Mouse (Mus musculus) forebrain, embryonic 11.5 days (tissue): Measurements from ENCODE around the gene Hras. TPM values are rescaled to one million over a fixed set of nuclear protein-coding genes. Genes with fewer than 3 reads are reported as not detected.

Source experiments
- ATAC-seq: fragments of 200-750 bp; cut with Nextera tagmentation; replicated peaks from 2 replicates; pipeline ENCODE4 v1.8.0; 2017; ENCODE audit warnings: moderate TSS enrichment; ENCODE audit not compliant: low FRiP score
- DNase-seq: peaks from one replicate; pipeline ENCODE4 v3.0.0-alpha.2; 2017; ENCODE audit warnings: low spot score
- H3K27ac ChIP-seq: fragments of 300-500 bp; sonication (generic); 2 replicates; pipeline ENCODE4 v1.5.1; 2014; ENCODE audit warnings: low read depth, low read length
- H3K27me3 ChIP-seq: fragments of 300-500 bp; sonication (generic); 2 replicates; pipeline ENCODE4 v1.6.1; 2014; ENCODE audit warnings: mild to moderate bottlenecking, low read length, mixed read lengths; ENCODE audit not compliant: control insufficient read depth, insufficient read depth
- H3K36me3 ChIP-seq: fragments of 300-500 bp; sonication (generic); 2 replicates; pipeline ENCODE4 v1.6.1; 2014; ENCODE audit warnings: mild to moderate bottlenecking, low read length, moderate library complexity, mixed read lengths; ENCODE audit not compliant: control insufficient read depth, insufficient read depth
- H3K4me1 ChIP-seq: fragments of 300-500 bp; sonication (generic); replicated peaks from 2 replicates; pipeline ENCODE4 v1.6.1; 2014; ENCODE audit warnings: low read length, mixed read lengths; ENCODE audit not compliant: control insufficient read depth, insufficient read depth
- H3K4me2 ChIP-seq: fragments of 300-500 bp; sonication (generic); 2 replicates; pipeline ENCODE4 v1.6.1; 2014; ENCODE audit warnings: low read depth, mild to moderate bottlenecking, low read length, moderate library complexity, mixed read lengths; ENCODE audit not compliant: severe bottlenecking
- H3K4me3 ChIP-seq: fragments of 300-500 bp; sonication (generic); 2 replicates; pipeline ENCODE4 v1.5.1; 2014; ENCODE audit warnings: low read depth, low read length
- H3K9ac ChIP-seq: fragments of 300-500 bp; sonication (generic); 2 replicates; pipeline ENCODE4 v1.6.1; 2014; ENCODE audit warnings: low read length
- H3K9me3 ChIP-seq: fragments of 300-500 bp; sonication (generic); 2 replicates; pipeline ENCODE4 v1.6.1; 2016; ENCODE audit warnings: low read length, mixed read lengths; ENCODE audit not compliant: control insufficient read depth
- WGBS: fragments of 180-500 bp; shearing (Covaris S2); extraction: QIAGEN DNeasy Blood & Tissue Kit; methylation state at CpG from one replicate; pipeline ENCODE4 v1.1.7; 2014; 5-methylcytosine and 5-hydroxymethylcytosine counted together
- polyA plus RNA-seq: library from polyadenylated mRNA; unstranded; fragments of >200 nt; fragmentation: Nextera tagmentation; extraction: Ambion mirVana; gene quantifications from 2 replicates; pipeline ENCODE4 v1.2.1, GENCODE M21; 2014

Hras gene
- polyA plus RNA-seq, 1 experiment from 2014 or later, result 87.5 TPM

- no peak for DNase-seq
- Histone ChIP-seq H3K9me3 (no peaks in the 10 kb centered on the region), H3K27me3 (no peaks in the 10 kb centered on the region), H3K4me2 (no peak overlapping the region), H3K4me3 (no peak overlapping the region), H3K9ac (no peak overlapping the region), H3K27ac (no peak overlapping the region), H3K36me3 (no peaks in the 10 kb centered on the region; the same call in 1 of the 2 replicates), H3K4me1 (peaks cover 14% of the 10 kb centered on the region; the same call in 1 of the 2 replicates)
- no peak for ATAC-seq
- 93% methylated on average over 7 of the region's 7 CpGs for WGBS
Measured at GRCm38 (mm10) chr7:141164397-141164796, 29.4 kb downstream of the Hras start.

DNA sequence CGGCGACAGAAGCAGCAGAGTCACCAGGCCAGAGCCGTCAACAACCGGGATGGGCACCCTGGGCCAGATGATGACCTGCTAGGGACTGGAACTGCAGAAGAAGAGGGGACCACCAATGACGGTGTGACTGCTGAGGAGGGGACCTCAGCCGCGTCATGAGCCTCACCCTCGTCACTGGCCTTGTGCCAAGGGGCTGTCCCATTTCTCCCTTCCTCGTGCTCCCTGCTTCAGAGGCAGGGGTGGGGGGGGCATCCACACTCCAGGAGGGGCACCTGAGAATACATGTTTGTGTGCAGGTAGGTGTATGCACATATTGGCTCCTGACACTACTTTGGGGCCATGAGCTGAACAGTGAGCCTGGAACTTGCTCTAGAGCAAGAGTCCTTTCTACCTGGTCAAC lies 38.4 kb downstream of the Hras start:
- Histone ChIP-seq H3K4me1 (no peaks in the 10 kb centered on the region), H3K9ac (no peak overlapping the region), H3K27me3 (no peaks in the 10 kb centered on the region), H3K9me3 (no peaks in the 10 kb centered on the region), H3K27ac (no peak overlapping the region), H3K4me3 (no peak overlapping the region), H3K4me2 (no peak overlapping the region), H3K36me3 (peaks cover 3% of the 10 kb centered on the region; the same call in 1 of the 2 replicates)
- 93% methylated on average over 9 of the region's 9 CpGs for WGBS
- DNase-seq (no peak), ATAC-seq (no peak)

- 83% methylated on average over 4 of the region's 4 CpGs for WGBS
- ATAC-seq (no peak), DNase-seq (no peak)
- Histone ChIP-seq H3K9me3 (no peaks in the 10 kb centered on the region), H3K4me3 (no peak overlapping the region), H3K4me2 (no peak overlapping the region), H3K27ac (no peak overlapping the region), H3K9ac (no peak overlapping the region), H3K4me1 (no peaks in the 10 kb centered on the region), H3K36me3 (no peaks in the 10 kb centered on the region; the same call in 1 of the 2 replicates), H3K27me3 (no peaks in the 10 kb centered on the region)
Measured at GRCm38 (mm10) chr7:141148639-141149038, 45.2 kb downstream of the Hras start.

DNA sequence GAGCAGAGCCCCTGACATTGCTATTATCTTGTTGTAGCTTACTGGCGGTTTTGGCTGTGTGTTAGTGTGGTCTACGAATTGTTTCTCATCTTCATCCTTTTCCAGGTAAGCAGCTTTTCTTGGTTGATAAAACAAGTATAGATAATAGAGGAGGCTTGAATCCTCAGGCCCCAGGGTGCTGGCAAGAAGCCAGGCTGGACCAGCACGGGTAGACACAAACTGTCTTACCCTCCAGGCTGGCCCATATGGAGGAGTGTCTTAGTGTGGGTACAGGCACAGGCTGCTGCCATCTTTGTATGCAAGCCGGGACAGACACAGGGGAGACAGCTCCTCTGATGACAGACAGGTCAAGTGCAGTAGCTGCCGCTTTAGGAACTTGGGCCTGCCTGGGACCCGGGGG lies 46.8 kb downstream of the Hras start:
- WGBS, result 91% methylated on average over 6 of the region's 6 CpGs
- Histone ChIP-seq H3K4me2 (no peak overlapping the region), H3K9me3 (no peaks in the 10 kb centered on the region), H3K36me3 (no peaks in the 10 kb centered on the region; the same call in 1 of the 2 replicates), H3K9ac (no peak overlapping the region), H3K4me1 (no peaks in the 10 kb centered on the region), H3K27ac (no peak overlapping the region), H3K4me3 (no peak overlapping the region), H3K27me3 (no peaks in the 10 kb centered on the region)
- ATAC-seq (no peak), DNase-seq (no peak)

DNA sequence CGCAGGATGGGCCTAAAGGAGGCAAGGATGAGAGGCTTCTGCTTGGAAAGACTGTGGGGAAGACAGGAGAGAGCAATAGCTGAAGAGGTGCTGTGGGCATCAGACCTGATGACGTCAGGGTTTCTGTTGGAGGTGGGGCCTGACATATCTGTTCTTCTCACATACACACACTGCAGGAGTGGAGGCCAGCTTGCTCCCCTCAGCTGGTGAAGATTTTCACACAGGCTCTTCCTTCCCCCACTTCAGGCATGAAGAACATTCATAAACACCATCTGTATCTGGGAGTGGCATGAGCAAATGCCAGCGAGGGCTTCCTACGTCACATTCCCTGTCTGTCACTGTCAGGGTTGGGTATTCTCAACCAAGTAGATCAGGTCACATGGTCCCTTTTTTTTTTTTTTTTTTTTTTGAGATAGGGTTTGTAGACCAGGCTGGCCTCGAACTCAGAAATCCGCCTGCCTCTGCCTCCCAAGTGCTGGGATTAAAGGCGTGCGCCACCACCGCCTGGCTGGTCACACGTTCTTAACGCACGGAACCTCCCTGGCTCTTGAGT lies 47.7 kb downstream of the Hras start:
- DNase-seq, result no peak
- no peaks in the 10 kb centered on the region for H3K9me3 ChIP-seq
- H3K36me3 ChIP-seq, result no peaks in the 10 kb centered on the region; the same call in 1 of the 2 replicates
- no peaks in the 10 kb centered on the region for H3K4me1 ChIP-seq
- WGBS, result 96% methylated on average over 12 of the region's 12 CpGs
- H3K9ac ChIP-seq, result no peak overlapping the region
- no peak overlapping the region for H3K27ac ChIP-seq
- no peak for ATAC-seq
- H3K4me3 ChIP-seq, result no peak overlapping the region
- no peak overlapping the region for H3K4me2 ChIP-seq
- no peaks in the 10 kb centered on the region for H3K27me3 ChIP-seq

- ATAC-seq, result no peak
- no peak overlapping the region for H3K4me3 ChIP-seq
- DNase-seq, result no peak
- H3K9ac ChIP-seq, result no peak overlapping the region
- no peak overlapping the region for H3K27ac ChIP-seq
- WGBS, result 64% methylated on average over 1 of the region's 1 CpGs
- H3K4me1 ChIP-seq, result no peaks in the 10 kb centered on the region
- H3K4me2 ChIP-seq, result no peak overlapping the region
- no peaks in the 10 kb centered on the region for H3K9me3 ChIP-seq
- no peaks in the 10 kb centered on the region; the same call in 1 of the 2 replicates for H3K36me3 ChIP-seq
- H3K27me3 ChIP-seq, result no peaks in the 10 kb centered on the region
Measured at GRCm38 (mm10) chr7:141145403-141145802, 48.4 kb downstream of the Hras start.

DNA sequence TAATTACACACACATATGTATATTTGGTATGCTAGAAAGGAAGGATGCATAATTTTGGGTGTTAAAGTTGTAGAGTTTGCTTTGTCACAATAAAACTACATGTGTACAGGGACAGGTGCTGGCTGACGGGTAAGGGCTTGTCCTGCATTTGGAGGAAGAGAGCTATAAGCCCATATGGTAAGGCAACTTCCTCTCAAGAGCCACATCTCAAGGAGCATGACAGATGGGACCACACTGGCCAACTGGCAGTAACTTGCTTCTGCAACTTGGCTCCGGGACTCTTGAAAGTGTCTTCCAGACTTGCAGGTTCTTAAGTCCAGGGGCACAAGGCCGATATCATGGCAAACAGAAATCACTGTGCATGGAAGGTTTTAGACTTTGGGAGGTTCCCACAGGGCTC lies 49.2 kb downstream of the Hras start:
- ATAC-seq (no peak), DNase-seq (no peak)
- Histone ChIP-seq H3K4me2 (no peak overlapping the region), H3K9ac (no peak overlapping the region), H3K27me3 (no peaks in the 10 kb centered on the region), H3K4me3 (no peak overlapping the region), H3K27ac (no peak overlapping the region), H3K9me3 (no peaks in the 10 kb centered on the region), H3K4me1 (no peaks in the 10 kb centered on the region), H3K36me3 (no peaks in the 10 kb centered on the region; the same call in 1 of the 2 replicates)
- WGBS, result 91% methylated on average over 3 of the region's 3 CpGs

GRCm38 (mm10) chr7:141143861-141144260 lies 49.9 kb downstream of the Hras start:
- H3K4me2 ChIP-seq, result no peak overlapping the region
- DNase-seq (no peak), ATAC-seq (no peak)
- 86% methylated on average over 2 of the region's 2 CpGs for WGBS
- H3K36me3 ChIP-seq, result no peaks in the 10 kb centered on the region; the same call in 1 of the 2 replicates
- no peaks in the 10 kb centered on the region for H3K4me1 ChIP-seq
- H3K27ac ChIP-seq, result no peak overlapping the region
- no peaks in the 10 kb centered on the region for H3K9me3 ChIP-seq
- H3K4me3 ChIP-seq, result no peak overlapping the region
- no peak overlapping the region for H3K9ac ChIP-seq
- no peaks in the 10 kb centered on the region for H3K27me3 ChIP-seq

DNA sequence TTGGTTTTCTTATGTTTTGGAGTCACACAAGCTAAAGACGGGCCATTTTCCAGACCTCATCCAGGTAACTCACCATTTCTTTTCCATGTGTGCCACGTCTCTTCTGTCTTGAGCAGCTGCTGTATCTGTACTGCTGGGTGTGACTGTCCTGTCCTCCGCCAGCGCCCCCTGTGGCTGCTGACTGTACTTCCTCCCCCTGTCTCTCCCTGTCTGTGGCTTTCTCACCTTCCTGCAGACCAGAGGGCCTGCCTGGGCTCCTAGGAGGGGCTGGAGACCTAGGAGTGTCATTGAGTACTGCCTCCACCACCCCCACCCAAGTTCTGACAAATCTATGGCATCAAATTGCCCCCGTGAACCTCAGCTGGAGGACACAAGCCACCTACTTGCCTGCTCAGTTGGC lies 50.7 kb downstream of the Hras start:
- no peaks in the 10 kb centered on the region for H3K27me3 ChIP-seq
- H3K9me3 ChIP-seq, result no peaks in the 10 kb centered on the region
- no peak overlapping the region for H3K9ac ChIP-seq
- no peak overlapping the region for H3K4me3 ChIP-seq
- ATAC-seq, result no peak
- H3K27ac ChIP-seq, result no peak overlapping the region
- no peak for DNase-seq
- no peaks in the 10 kb centered on the region for H3K4me1 ChIP-seq
- WGBS, result 48% methylated on average over 5 of the region's 5 CpGs
- H3K36me3 ChIP-seq, result no peaks in the 10 kb centered on the region; the same call in 1 of the 2 replicates
- no peak overlapping the region for H3K4me2 ChIP-seq
